Mouse (Mus musculus): Measurements from ENCODE around the gene Krt35. TPM values are rescaled to one million over a fixed set of nuclear protein-coding genes. Genes with fewer than 3 reads are reported as not detected.

Krt35 gene
- not detected in 2 replicates for polyA plus RNA-seq (2012; rRNA removed)

- no peak for DNase-seq
- TF ChIP-seq CTCF (IDR thresholded peaks at IDR 0.05; ENCODE audit: borderline replicate concordance, insufficient read depth, low read depth, low read length) (no peak), POLR2A (IDR thresholded peaks at IDR 0.05; ENCODE audit: borderline replicate concordance, insufficient read depth, low read length) (no peak)
Measured at GRCm38 (mm10) chr11:100096141-100096540, at the start of gene Krt35. TSS of gene Krt35 (minus strand) at chr11:100096241.

GRCm38 (mm10) chr11:100145104-100145503 lies 49.1 kb upstream of the Krt35 start:
- no peaks in the 10 kb centered on the region; the same call in 1 of the 2 replicates for H3K4me1 ChIP-seq (ENCODE audit: control insufficient read depth, insufficient read depth, low read length)
- no peak overlapping the region for H3K27ac ChIP-seq (ENCODE audit: insufficient read depth, low read length)
- H3K4me3 ChIP-seq (replicated peaks; ENCODE audit: insufficient read depth, low read depth, low read length) = no peak overlapping the region
- DNase-seq = no peak
- peaks cover 3% of the 10 kb centered on the region; the same call in 1 of the 2 replicates for H3K27me3 ChIP-seq (ENCODE audit: control insufficient read depth, insufficient read depth, low read length)
- WGBS = 5% methylated on average over 20 of the region's 20 CpGs
- no peak for TF ChIP-seq POLR2A (IDR thresholded peaks at IDR 0.05; ENCODE audit: borderline replicate concordance, insufficient read depth, low read length)
- TF ChIP-seq CTCF (IDR thresholded peaks at IDR 0.05; ENCODE audit: borderline replicate concordance, insufficient read depth, low read depth, low read length) = no peak

More at GRCm38 (mm10) chr11:100096141-100096540, at the start of gene Krt35:
- H3K4me1 ChIP-seq (ENCODE audit: control insufficient read depth, insufficient read depth, low read length) = no peaks in the 10 kb centered on the region
- H3K27ac ChIP-seq (ENCODE audit: insufficient read depth, low read length) = no peak within 1 kb of the TSS
- no peak within 1 kb of the TSS for H3K4me3 ChIP-seq (replicated peaks; ENCODE audit: insufficient read depth, low read depth, low read length)
- no peaks in the 10 kb centered on the region for H3K27me3 ChIP-seq (ENCODE audit: control insufficient read depth, insufficient read depth, low read length)
- WGBS = 89% methylated on average over 9 of the region's 9 CpGs

- no peak for DNase-seq
- Histone ChIP-seq H3K27ac (ENCODE audit: insufficient read depth, low read length) (no peak overlapping the region), H3K4me1 (ENCODE audit: control insufficient read depth, insufficient read depth, low read length) (no peaks in the 10 kb centered on the region), H3K4me3 (replicated peaks; ENCODE audit: insufficient read depth, low read depth, low read length) (no peak overlapping the region), H3K27me3 (ENCODE audit: control insufficient read depth, insufficient read depth, low read length) (peaks cover 3% of the 10 kb centered on the region; the same call in 1 of the 2 replicates)
- 49% methylated on average over 21 of the region's 21 CpGs for WGBS
- TF ChIP-seq POLR2A (IDR thresholded peaks at IDR 0.05; ENCODE audit: borderline replicate concordance, insufficient read depth, low read length) (no peak), CTCF (IDR thresholded peaks at IDR 0.05; ENCODE audit: borderline replicate concordance, insufficient read depth, low read depth, low read length) (no peak)
Measured at GRCm38 (mm10) chr11:100140966-100141365, 44.9 kb upstream of the Krt35 start.

GRCm38 (mm10) chr11:100139391-100139790 lies 43.4 kb upstream of the Krt35 start:
- Histone ChIP-seq H3K4me1 (ENCODE audit: control insufficient read depth, insufficient read depth, low read length) (no peaks in the 10 kb centered on the region), H3K27me3 (ENCODE audit: control insufficient read depth, insufficient read depth, low read length) (no peaks in the 10 kb centered on the region; the same call in 1 of the 2 replicates), H3K4me3 (replicated peaks; ENCODE audit: insufficient read depth, low read depth, low read length) (no peak overlapping the region), H3K27ac (ENCODE audit: insufficient read depth, low read length) (no peak overlapping the region)
- TF ChIP-seq CTCF (IDR thresholded peaks at IDR 0.05; ENCODE audit: borderline replicate concordance, insufficient read depth, low read depth, low read length) = no peak
- 81% methylated on average over 2 of the region's 2 CpGs for WGBS
- no peak for DNase-seq

GRCm38 (mm10) chr11:100138809-100139208 lies 42.8 kb upstream of the Krt35 start:
- H3K4me3 ChIP-seq (replicated peaks; ENCODE audit: insufficient read depth, low read depth, low read length) = no peak overlapping the region
- WGBS = 70% methylated on average over 7 of the region's 7 CpGs
- TF ChIP-seq POLR2A (IDR thresholded peaks at IDR 0.05; ENCODE audit: borderline replicate concordance, insufficient read depth, low read length) = no peak
- no peak for TF ChIP-seq CTCF (IDR thresholded peaks at IDR 0.05; ENCODE audit: borderline replicate concordance, insufficient read depth, low read depth, low read length)
- DNase-seq = no peak
- no peaks in the 10 kb centered on the region for H3K4me1 ChIP-seq (ENCODE audit: control insufficient read depth, insufficient read depth, low read length)
- no peak overlapping the region for H3K27ac ChIP-seq (ENCODE audit: insufficient read depth, low read length)
- H3K27me3 ChIP-seq (ENCODE audit: control insufficient read depth, insufficient read depth, low read length) = no peaks in the 10 kb centered on the region

- WGBS = 43% methylated on average over 5 of the region's 5 CpGs
- H3K4me1 ChIP-seq (ENCODE audit: control insufficient read depth, insufficient read depth, low read length) = no peaks in the 10 kb centered on the region
- no peak for TF ChIP-seq CTCF (IDR thresholded peaks at IDR 0.05; ENCODE audit: borderline replicate concordance, insufficient read depth, low read depth, low read length)
- no peak for TF ChIP-seq POLR2A (IDR thresholded peaks at IDR 0.05; ENCODE audit: borderline replicate concordance, insufficient read depth, low read length)
- no peak overlapping the region for H3K27ac ChIP-seq (ENCODE audit: insufficient read depth, low read length)
- H3K4me3 ChIP-seq (replicated peaks; ENCODE audit: insufficient read depth, low read depth, low read length) = no peak overlapping the region
- DNase-seq = no peak
- H3K27me3 ChIP-seq (ENCODE audit: control insufficient read depth, insufficient read depth, low read length) = no peaks in the 10 kb centered on the region
Measured at GRCm38 (mm10) chr11:100137693-100138092, 41.7 kb upstream of the Krt35 start.

- H3K4me3 ChIP-seq (replicated peaks; ENCODE audit: insufficient read depth, low read depth, low read length) = no peak overlapping the region
- no peaks in the 10 kb centered on the region for H3K4me1 ChIP-seq (ENCODE audit: control insufficient read depth, insufficient read depth, low read length)
- H3K27me3 ChIP-seq (ENCODE audit: control insufficient read depth, insufficient read depth, low read length) = no peaks in the 10 kb centered on the region
- WGBS = 54% methylated on average over 5 of the region's 5 CpGs
- no peak for TF ChIP-seq CTCF (IDR thresholded peaks at IDR 0.05; ENCODE audit: borderline replicate concordance, insufficient read depth, low read depth, low read length)
- no peak overlapping the region for H3K27ac ChIP-seq (ENCODE audit: insufficient read depth, low read length)
- no peak for DNase-seq
Measured at GRCm38 (mm10) chr11:100136559-100136958, 40.5 kb upstream of the Krt35 start.

GRCm38 (mm10) chr11:100135731-100136130 lies 39.7 kb upstream of the Krt35 start, which contains the start of gene Krt15:
TSS of gene Krt15 (minus strand) at chr11:100135928.
- Histone ChIP-seq H3K4me1 (ENCODE audit: control insufficient read depth, insufficient read depth, low read length) (no peaks in the 10 kb centered on the region), H3K27me3 (ENCODE audit: control insufficient read depth, insufficient read depth, low read length) (no peaks in the 10 kb centered on the region), H3K27ac (ENCODE audit: insufficient read depth, low read length) (no peak within 1 kb of the TSS), H3K4me3 (replicated peaks; ENCODE audit: insufficient read depth, low read depth, low read length) (no peak within 1 kb of the TSS)
- TF ChIP-seq POLR2A (IDR thresholded peaks at IDR 0.05; ENCODE audit: borderline replicate concordance, insufficient read depth, low read length) = no peak
- no peak for TF ChIP-seq CTCF (IDR thresholded peaks at IDR 0.05; ENCODE audit: borderline replicate concordance, insufficient read depth, low read depth, low read length)
- DNase-seq = no peak
- WGBS = 73% methylated on average over 7 of the region's 7 CpGs
